8 mouse cellular contexts compared by ENCODE assay signal in the genomic region with DNA sequence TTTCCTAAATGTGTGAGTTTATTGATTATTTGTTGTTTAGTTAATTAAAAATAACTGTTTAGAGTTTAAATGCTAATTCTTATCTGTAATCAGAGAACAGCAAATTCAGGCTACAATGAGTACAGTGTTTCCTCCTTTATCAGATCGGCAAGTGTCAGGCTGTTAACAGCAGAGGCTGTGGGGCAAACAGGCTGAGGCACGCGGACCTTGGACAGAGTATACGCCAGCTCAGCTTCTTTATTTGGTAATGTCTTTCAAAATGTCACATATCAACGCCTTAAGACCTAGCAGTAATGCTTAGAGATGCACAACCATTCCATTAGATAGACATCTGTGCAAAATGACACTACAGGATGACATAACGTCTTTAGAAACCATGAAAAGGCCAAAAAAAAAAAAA. TPM values are rescaled to one million over a fixed set of nuclear protein-coding genes. Genes with fewer than 3 reads are reported as not detected.
A peak's percentile ranks its signal among the peaks of the same experiment; 100 is the strongest.
DNase-seq lines count a peak whose midpoint lies in the region; ATAC-seq lines count a peak whose summit lies in the region.

No protein-coding gene starts in this region.

- peaks cover 30% of the 10 kb centered on the region for H3K4me1 ChIP-seq in heart, embryonic 10.5 days
- H3K4me1 ChIP-seq in neural tube, embryonic 13.5 days (replicated peaks), result peaks cover 27% of the 10 kb centered on the region
- peaks cover 32% of the 10 kb centered on the region for H3K4me1 ChIP-seq in limb, embryonic 10.5 days
- peaks cover 19% of the 10 kb centered on the region for H3K4me1 ChIP-seq in stomach, embryonic 16.5 days (ENCODE audit: control insufficient read depth, insufficient read depth, low read length)

- ATAC-seq in neural tube, embryonic 13.5 days (ENCODE audit: low read depth), result no peak
- ATAC-seq in stomach, embryonic 16.5 days (ENCODE audit: insufficient read depth, low FRiP score), result no peak

- H3K9me3 ChIP-seq in heart, embryonic 10.5 days, result no peaks in the 10 kb centered on the region
- no peaks in the 10 kb centered on the region for H3K9me3 ChIP-seq in neural tube, embryonic 13.5 days
- no peaks in the 10 kb centered on the region for H3K9me3 ChIP-seq in limb, embryonic 10.5 days (replicated peaks)
- no peaks in the 10 kb centered on the region for H3K9me3 ChIP-seq in stomach, embryonic 16.5 days (replicated peaks; ENCODE audit: control insufficient read depth, low read length)

- no peaks in the 10 kb centered on the region for H3K27me3 ChIP-seq in heart, embryonic 10.5 days (ENCODE audit: insufficient read depth, poor library complexity, severe bottlenecking)
- H3K27me3 ChIP-seq in neural tube, embryonic 13.5 days, result no peaks in the 10 kb centered on the region
- H3K27me3 ChIP-seq in limb, embryonic 10.5 days (ENCODE audit: low read depth, poor library complexity, severe bottlenecking), result no peaks in the 10 kb centered on the region
- no peaks in the 10 kb centered on the region for H3K27me3 ChIP-seq in stomach, embryonic 16.5 days (ENCODE audit: control insufficient read depth, insufficient read depth, low read length)

- WGBS in heart, embryonic 10.5 days, result 32% methylated on average over 6 of the region's 6 CpGs
- WGBS in neural tube, embryonic 13.5 days, result 69% methylated on average over 6 of the region's 6 CpGs
- 76% methylated on average over 6 of the region's 6 CpGs for WGBS in limb, embryonic 10.5 days
- WGBS in stomach, embryonic 16.5 days, result 48% methylated on average over 6 of the region's 6 CpGs

- H3K4me2 ChIP-seq in neural tube, embryonic 13.5 days, result peak overlapping the region; percentile 89
- H3K4me2 ChIP-seq in stomach, embryonic 16.5 days (ENCODE audit: low read depth, low read length), result peak overlapping the region; percentile 65; the same call in 1 of the 2 replicates

- no peak overlapping the region for H3K9ac ChIP-seq in neural tube, embryonic 13.5 days
- H3K9ac ChIP-seq in stomach, embryonic 16.5 days (ENCODE audit: low read length), result no peak overlapping the region

- peaks cover 10% of the 10 kb centered on the region for H3K36me3 ChIP-seq in heart, embryonic 10.5 days
- H3K36me3 ChIP-seq in neural tube, embryonic 13.5 days, result no peaks in the 10 kb centered on the region
- peaks cover 10% of the 10 kb centered on the region for H3K36me3 ChIP-seq in limb, embryonic 10.5 days
- H3K36me3 ChIP-seq in stomach, embryonic 16.5 days (ENCODE audit: control insufficient read depth, insufficient read depth, low read length), result 0 out of 2 replicates have a peak, but pooled peaks cover 6% of the 10 kb centered on the region

- H3K4me3 ChIP-seq in heart, embryonic 10.5 days, result no peak overlapping the region
- H3K4me3 ChIP-seq in neural tube, embryonic 13.5 days, result no peak overlapping the region
- peak overlapping the region; percentile 72 for H3K4me3 ChIP-seq in limb, embryonic 10.5 days
- H3K4me3 ChIP-seq in stomach, embryonic 16.5 days (replicated peaks; ENCODE audit: low read length), result no peak overlapping the region; the same call in 1 of the 2 replicates

- no peak for DNase-seq in heart, embryonic 10.5 days (ENCODE audit: low spot score)
- DNase-seq in heart, postnatal 36 days, result no peak
- DNase-seq in neural tube, embryonic 10.5 days (ENCODE audit: extremely low spot score, low spot score), result no peak
- DNase-seq in limb, embryonic 10.5 days (ENCODE audit: low spot score), result no peak
- DNase-seq in right cerebral cortex, adult 18-20 months, result no peak
- no peak for DNase-seq in adrenal gland, adult 8-10 months

- intact Hi-C loops in heart, postnatal 36 days (cut with DNase I), result no loop called here

- peak overlapping the region; percentile 93; the same call in 1 of the 2 replicates for H3K27ac ChIP-seq in heart, embryonic 10.5 days
- no peak overlapping the region for H3K27ac ChIP-seq in neural tube, embryonic 13.5 days (replicated peaks)
- H3K27ac ChIP-seq in limb, embryonic 10.5 days, result 0 out of 2 replicates have a peak overlapping the region, but pooled peaks have one; percentile 92
- H3K27ac ChIP-seq in stomach, embryonic 16.5 days (ENCODE audit: low read length), result peak overlapping the region; percentile 84; the same call in 1 of the 2 replicates

RNA-seq across cellular contexts. Expression of a gene that starts 0.7 kb away (rescaled TPM):
- polyA plus RNA-seq in heart, embryonic 10.5 days (2016; fragmentation: Nextera tagmentation; extraction: Ambion mirVana), result 219 and 275 TPM in 2 replicates
- 100 to 1,000 TPM; 135 to 138 TPM for total RNA-seq in heart, postnatal 36 days (2021)
- 59.3 and 61.1 TPM in 2 replicates for polyA plus RNA-seq in neural tube, embryonic 13.5 days (2015; fragmentation: Nextera tagmentation; extraction: Ambion mirVana)
- 161 and 176 TPM in 2 replicates for polyA plus RNA-seq in limb, embryonic 10.5 days (2016; fragmentation: Nextera tagmentation; extraction: Ambion mirVana)
- 252 and 275 TPM in 2 replicates for polyA plus RNA-seq in stomach, embryonic 16.5 days (2015; fragmentation: Nextera tagmentation; extraction: Ambion mirVana)
- 100 to 1,000 TPM; 263 to 328 (median 290) TPM for total RNA-seq in adrenal gland, adult 8-10 months (2022)

RNA-seq across cellular contexts. Expression of a gene that starts 18.7 kb away (rescaled TPM):
- 3.5 and 3.7 TPM in 2 replicates for polyA plus RNA-seq in heart, embryonic 10.5 days (2016; fragmentation: Nextera tagmentation; extraction: Ambion mirVana)
- under 1 TPM in 1 of 2 experiments, not detected in 1; 0.33 TPM for total RNA-seq in heart, postnatal 36 days (2021)
- polyA plus RNA-seq in neural tube, embryonic 13.5 days (2015; fragmentation: Nextera tagmentation; extraction: Ambion mirVana), result 1.5 and 1.7 TPM in 2 replicates
- 1.9 and 2.3 TPM in 2 replicates for polyA plus RNA-seq in limb, embryonic 10.5 days (2016; fragmentation: Nextera tagmentation; extraction: Ambion mirVana)
- 2.4 and 2.5 TPM in 2 replicates for polyA plus RNA-seq in stomach, embryonic 16.5 days (2015; fragmentation: Nextera tagmentation; extraction: Ambion mirVana)
- 1 to 10 TPM in 1 of 4 experiments, under 1 TPM in 3; 0.55 to 2.0 (median 0.67) TPM for total RNA-seq in adrenal gland, adult 8-10 months (2022)
